Mouse (Mus musculus) c-Kit-positive CD71-positive TER-119-positive erythroid progenitor cells, embryonic 14.5 days (primary cell): ENCODE results near the gene Grm2.

Experiments
- DNase-seq: peaks from one replicate; pipeline ENCODE4 v3.0.0-alpha.2; 2013; ENCODE audit warnings: low spot score

The Grm2 gene

DNA sequence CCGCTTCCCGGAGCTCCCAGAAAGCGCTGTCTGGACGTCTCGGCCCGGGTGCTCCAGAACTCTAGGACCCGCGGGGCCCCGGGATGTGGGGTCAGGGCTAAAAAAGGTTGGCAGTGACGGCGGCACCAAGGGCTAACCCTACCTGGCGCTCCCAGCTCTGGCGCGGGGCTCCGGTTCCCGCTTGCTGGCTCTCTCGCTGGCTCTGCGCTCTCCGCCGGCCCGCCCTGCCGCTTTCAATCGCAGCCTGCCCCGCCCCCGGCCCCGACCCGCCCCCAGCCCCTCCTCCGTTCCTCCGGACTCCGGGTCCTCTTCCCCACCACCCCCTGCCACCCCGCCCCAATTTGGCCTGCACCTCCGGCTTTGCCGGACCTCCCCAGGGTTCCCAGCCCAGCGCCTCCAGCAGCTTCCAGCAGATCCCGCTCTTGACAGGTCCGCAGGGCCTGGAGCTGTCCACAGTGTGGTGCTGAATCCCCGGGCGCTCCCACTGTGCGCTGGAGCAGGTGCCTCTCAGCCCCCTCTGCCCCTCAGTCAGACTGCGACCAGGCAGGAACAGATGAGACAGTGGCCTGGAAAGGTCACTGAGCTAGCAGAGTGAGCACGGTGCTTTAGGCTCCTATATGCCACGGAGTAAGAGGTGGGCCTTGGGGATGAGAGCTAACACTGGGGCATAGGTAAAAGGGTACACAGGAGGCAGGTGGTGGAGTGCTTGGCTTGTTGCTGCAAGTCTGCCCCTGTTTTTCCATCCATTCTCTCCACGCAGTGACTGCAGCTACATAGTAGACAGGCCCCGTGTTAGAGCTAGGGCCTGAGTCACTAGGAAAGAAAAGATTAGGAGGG is at the start of gene Grm2:
TSS of gene Grm2 (minus strand) at position 199 of the 837 bp plus-strand sequence.
- DNase-seq, result peak; percentile 29

- no peak for DNase-seq
These were observed 37.1 kb upstream of the Grm2 start for GRCm38 (mm10) chr9:106692973-106693481.

- DNase-seq, result no peak
These were observed 33.0 kb upstream of the Grm2 start for GRCm38 (mm10) chr9:106688834-106689233.

DNA sequence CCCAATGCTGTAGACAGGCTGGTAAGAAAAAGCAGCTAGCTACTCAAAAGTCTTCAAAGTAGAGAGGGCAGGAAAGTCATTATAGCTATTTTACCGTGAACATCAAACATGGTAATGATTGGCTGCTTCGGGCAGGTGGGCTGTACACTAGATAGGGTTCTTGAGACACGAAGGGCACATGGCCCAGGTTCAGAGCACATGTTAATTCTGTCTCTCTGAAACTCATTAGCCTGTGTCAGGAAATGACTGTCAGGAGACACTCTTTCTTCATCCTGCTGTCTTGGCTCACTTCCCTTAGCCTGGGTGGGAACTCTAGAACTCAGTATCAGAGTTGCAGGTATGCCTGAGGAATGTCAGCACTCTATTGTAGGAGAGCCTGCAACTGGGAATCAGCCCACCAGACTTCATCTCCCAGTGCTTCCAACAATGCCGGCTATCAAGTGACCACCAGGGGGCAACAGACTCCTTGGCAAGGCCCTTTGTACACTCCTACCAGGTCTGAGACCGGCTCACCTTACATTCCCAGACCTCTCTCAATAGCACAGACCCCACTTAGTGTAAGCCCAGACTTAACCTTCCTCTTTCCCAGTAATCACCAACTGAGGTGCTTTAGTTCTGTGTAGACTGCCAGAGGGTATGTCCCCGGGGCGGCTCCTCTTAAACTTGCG is 31.2 kb upstream of the Grm2 start:
- peak; percentile 74 for DNase-seq

- peak; percentile 46 for DNase-seq
These were observed 29.6 kb upstream of the Grm2 start, which contains the start of gene Tex264 for GRCm38 (mm10) chr9:106685249-106686101. TSS of gene Tex264 (minus strand) at chr9:106685927.

- DNase-seq, result no peak
These were observed 29.0 kb upstream of the Grm2 start for GRCm38 (mm10) chr9:106684918-106685248.

- DNase-seq, result no peak
These were observed 28.4 kb upstream of the Grm2 start for GRCm38 (mm10) chr9:106684093-106684872.

DNA sequence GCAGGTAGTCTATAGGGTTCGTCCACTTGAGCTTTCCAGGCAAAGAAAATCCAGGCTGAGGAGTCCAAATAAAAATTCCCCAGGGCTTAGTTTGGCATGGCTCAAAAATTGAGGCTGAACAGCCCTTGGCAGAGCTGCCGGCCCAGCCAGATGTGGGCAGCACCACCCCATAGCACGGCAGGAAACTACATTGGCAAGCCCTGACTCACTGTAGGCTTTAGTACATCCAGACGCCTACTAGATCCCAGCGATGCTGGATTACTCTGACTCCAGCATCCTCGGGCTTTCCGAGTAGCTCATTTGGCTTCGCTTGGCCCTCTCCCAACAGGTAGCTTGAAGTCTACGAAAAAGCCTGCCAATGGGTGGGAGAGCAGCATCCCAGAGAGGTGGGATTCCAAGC is 25.1 kb upstream of the Grm2 start:
- no peak for DNase-seq

- DNase-seq, result no peak
These were observed 22.4 kb upstream of the Grm2 start for GRCm38 (mm10) chr9:106678242-106678641.

DNA sequence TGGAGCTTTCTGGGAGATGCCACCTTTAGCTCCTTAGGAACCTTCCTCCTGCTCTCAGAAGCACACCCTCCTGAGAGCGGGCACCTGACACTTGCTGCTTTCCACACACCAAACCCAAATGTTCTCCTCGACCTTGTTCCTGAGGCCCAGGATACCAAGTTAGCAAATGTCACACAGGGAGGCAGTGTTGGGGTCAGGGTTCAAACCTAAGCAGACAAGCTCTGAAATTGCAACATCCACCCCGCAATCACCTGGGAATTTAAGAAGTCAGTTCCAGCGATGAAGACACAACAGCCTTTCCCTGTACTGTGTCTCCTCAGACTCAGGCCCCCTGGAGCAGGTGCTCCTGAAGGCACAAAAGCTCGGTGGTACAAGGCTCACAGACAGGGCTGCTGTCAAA is 21.8 kb upstream of the Grm2 start:
- DNase-seq, result no peak

DNA sequence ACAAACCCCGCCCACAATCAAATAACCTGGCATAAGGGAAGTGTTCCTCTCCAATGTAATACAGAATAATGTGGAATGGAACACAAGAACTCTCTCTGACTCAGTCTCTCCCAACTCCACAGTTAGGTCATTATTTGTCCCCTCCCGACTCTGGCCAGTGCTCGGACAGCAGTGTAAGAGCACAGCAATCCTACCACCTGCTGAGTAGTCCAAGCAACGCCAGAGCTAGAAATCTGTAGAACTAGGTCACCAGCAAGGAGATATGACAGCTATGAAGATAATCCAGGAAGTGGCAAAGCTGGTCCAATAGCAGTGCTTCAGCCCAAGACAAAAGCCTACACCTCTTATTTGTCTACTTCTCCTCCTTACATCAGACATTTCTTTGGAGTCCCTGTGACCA is 20.7 kb upstream of the Grm2 start:
- DNase-seq, result no peak

GRCm38 (mm10) chr9:106675965-106676364 is 20.1 kb upstream of the Grm2 start:
- DNase-seq, result no peak

- peak; percentile 77 for DNase-seq
These were observed 19.6 kb upstream of the Grm2 start for GRCm38 (mm10) chr9:106675480-106675879.

- no peak for DNase-seq
These were observed 18.0 kb upstream of the Grm2 start for GRCm38 (mm10) chr9:106673860-106674259.

GRCm38 (mm10) chr9:106664856-106665255 is 9.0 kb upstream of the Grm2 start:
- no peak for DNase-seq

GRCm38 (mm10) chr9:106664433-106664832 is 8.6 kb upstream of the Grm2 start:
- no peak for DNase-seq

GRCm38 (mm10) chr9:106663200-106663599 is 7.3 kb upstream of the Grm2 start:
- DNase-seq, result no peak

DNA sequence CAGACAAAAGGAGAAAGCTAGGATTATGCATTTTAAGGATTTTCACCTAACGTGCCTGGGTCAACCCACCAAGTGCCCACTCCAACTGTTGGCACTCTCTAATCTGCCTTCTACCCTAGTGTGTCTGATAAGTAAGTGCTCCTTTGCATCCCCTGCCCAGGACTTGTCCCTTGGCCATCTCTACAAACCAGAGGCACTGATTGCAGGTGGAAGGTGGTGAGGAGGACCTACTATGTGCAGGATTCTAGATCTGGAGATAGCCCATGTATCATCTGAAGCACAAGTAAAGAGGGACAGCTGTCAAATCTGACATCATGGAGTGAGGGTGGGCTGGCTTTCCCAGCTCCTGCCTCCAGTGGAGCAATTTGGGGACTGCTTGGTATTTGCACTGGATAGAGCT is 4.1 kb upstream of the Grm2 start:
- DNase-seq, result no peak

DNA sequence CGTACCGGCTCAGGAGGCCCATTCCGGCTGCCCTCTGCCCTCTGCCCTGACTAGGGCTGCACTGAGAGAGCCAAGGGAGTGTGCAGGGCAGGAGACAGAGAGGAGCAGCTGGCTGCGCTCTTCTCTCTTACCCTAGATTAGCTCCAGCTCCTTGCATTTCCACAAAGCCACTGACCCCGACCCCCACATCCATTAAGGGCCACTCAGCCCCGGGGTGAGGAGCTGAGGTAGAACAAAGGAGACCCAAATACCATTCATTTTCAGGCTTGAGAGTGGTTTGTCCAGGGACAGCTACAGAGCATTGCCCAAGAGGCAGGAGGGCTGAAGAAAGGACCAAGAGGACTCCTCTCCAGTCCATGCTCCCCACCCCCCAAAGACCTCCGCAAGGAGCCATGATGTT is 3.6 kb upstream of the Grm2 start:
- no peak for DNase-seq

DNA sequence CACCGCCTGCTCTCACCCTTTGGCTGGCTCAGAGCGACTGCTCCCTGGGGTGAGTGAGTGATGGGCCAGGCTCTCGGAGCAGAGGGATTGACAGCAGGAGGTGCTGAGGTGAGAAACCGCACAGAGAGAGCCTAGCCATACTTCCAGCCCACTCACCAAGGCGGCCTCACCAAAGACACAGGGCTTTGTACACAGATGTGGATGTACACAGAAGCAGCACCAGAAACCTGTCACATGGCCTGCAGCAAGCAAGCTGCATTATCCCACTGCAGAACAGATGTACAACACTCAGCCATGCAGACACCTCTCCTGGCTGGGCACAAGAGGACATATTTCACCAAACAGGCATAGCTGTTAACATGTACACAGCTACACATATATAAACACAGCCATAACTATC is 1.7 kb upstream of the Grm2 start:
- no peak for DNase-seq

GRCm38 (mm10) chr9:106656820-106657219 is 938 bp upstream of the Grm2 start:
- DNase-seq, result no peak

- no peak for DNase-seq
These were observed 3.2 kb downstream of the Grm2 start for GRCm38 (mm10) chr9:106652720-106653119.
